In the genomic region with DNA sequence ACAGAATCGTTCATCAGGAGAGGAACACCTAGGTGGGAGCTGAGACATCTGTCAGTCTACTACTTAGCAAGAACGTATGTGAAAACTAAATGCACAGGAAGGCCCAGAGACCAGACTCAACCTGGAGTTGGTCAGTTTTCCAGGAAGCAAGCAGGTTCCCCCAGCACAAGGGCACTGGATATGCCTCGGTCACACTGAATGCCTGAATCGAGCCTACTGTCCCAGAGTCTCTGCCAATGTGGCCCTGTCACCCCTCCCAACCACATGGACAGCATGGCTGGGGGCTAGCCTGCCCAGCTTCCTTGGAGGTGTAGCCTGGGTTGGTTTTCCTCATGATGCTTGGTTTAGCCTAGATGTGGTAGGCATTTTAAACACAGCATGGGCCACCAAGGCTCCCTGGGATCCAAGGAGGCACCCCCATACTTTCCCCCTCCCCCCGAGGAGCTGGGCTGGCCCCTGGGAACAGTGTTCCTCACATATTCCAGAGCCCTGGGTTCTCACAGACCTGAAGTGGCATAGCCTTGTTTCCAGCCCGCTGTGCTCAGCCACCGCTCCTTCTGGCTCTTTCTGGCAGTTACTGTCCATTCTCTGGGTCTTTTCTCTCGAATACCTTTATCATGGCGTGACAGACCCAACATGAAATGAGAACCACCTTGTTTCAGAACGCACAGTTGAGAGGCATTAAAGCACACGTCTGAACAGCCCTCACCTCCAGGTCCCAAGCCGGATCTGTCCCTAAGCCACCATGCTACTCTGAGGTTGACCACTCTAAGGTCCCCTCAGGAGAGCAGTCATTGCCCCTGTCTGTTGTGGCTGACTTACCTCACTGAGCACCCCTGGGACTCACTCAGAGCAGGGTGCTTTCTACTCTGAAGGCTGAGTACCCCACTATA, we compare ENCODE assay signal across 13 mouse cellular contexts. TPM values are rescaled to one million over a fixed set of nuclear protein-coding genes. Genes with fewer than 3 reads are reported as not detected.
DNase-seq lines count a peak whose midpoint lies in the region; ATAC-seq and TF ChIP-seq lines count a peak whose summit lies in the region.
"Had no signal": no experiment of that assay in that cellular context is flagged by ENCODE, and none has a peak within 500 bp of the region (broad histone marks: within the 10 kb centered on the region; RNA-seq: fewer than 3 reads in every experiment).

No protein-coding gene starts in this region.

- H3K9me3 ChIP-seq in heart, embryonic 11.5 days (replicated peaks; ENCODE audit: control insufficient read depth, low read length), result no peaks in the 10 kb centered on the region
- no peaks in the 10 kb centered on the region for H3K9me3 ChIP-seq in lung, embryonic 14.5 days (ENCODE audit: low read depth, low read length)
- no peaks in the 10 kb centered on the region for H3K9me3 ChIP-seq in embryonic facial prominence, embryonic 12.5 days

- DNase-seq in heart, postnatal 25 days (ENCODE audit: low spot score), result no peak
- DNase-seq in lung, embryonic 14.5 days, result no peak
- no peak for DNase-seq in lung, postnatal 14 days
- DNase-seq in adipocyte (ENCODE audit: low spot score), result no peak
- DNase-seq in ovary, postnatal 14 days (ENCODE audit: low spot score), result no peak
- DNase-seq: cerebellum, adult 8-10 months; kidney, adult 18-20 months; thymus, postnatal 4 days had no signal

- no peak overlapping the region for H3K9ac ChIP-seq in heart, embryonic 11.5 days (ENCODE audit: low read depth, low read length)
- H3K9ac ChIP-seq in lung, embryonic 14.5 days, result no peak overlapping the region
- H3K9ac ChIP-seq in embryonic facial prominence, embryonic 12.5 days, result no peak overlapping the region
- H3K9ac ChIP-seq: liver, embryonic 14.5 days had no signal

- 78% methylated on average over 12 of the region's 12 CpGs for WGBS in heart, embryonic 11.5 days (ENCODE audit: insufficient replicate concordance)
- 79% methylated on average over 12 of the region's 12 CpGs for WGBS in lung, embryonic 14.5 days
- WGBS in embryonic facial prominence, embryonic 12.5 days, result 85% methylated on average over 12 of the region's 12 CpGs

- peak overlapping the region; percentile 32; the same call in 1 of the 2 replicates for H3K27ac ChIP-seq in heart, embryonic 11.5 days (ENCODE audit: low read depth, low read length)
- H3K27ac ChIP-seq in lung, embryonic 14.5 days (ENCODE audit: low read depth), result peak overlapping the region; percentile 87
- peak overlapping the region; percentile 42; the same call in 1 of the 2 replicates for H3K27ac ChIP-seq in embryonic facial prominence, embryonic 12.5 days
- H3K27ac ChIP-seq: liver, embryonic 14.5 days had no signal

- TF ChIP-seq POLR2A in myocyte (IDR thresholded peaks at IDR 0.05; ENCODE audit: insufficient read length, low read depth), result peak; percentile 28

- H3K27me3 ChIP-seq in heart, embryonic 11.5 days (ENCODE audit: control insufficient read depth, insufficient read depth, low read length), result no peaks in the 10 kb centered on the region
- no peaks in the 10 kb centered on the region for H3K27me3 ChIP-seq in lung, embryonic 14.5 days (ENCODE audit: insufficient read depth, low read length)
- no peaks in the 10 kb centered on the region for H3K27me3 ChIP-seq in embryonic facial prominence, embryonic 12.5 days
- no peaks in the 10 kb centered on the region for H3K27me3 ChIP-seq in myocyte (ENCODE audit: control insufficient read depth, insufficient read depth, insufficient read length)
- H3K27me3 ChIP-seq: Patski had no signal

- H3ac ChIP-seq in myocyte (ENCODE audit: control insufficient read depth, insufficient read length), result no peak overlapping the region

- TF ChIP-seq CTCF in lung, embryonic 14.5 days (IDR thresholded peaks at IDR 0.05; ENCODE audit: low read depth), result no peak

- peaks cover 5% of the 10 kb centered on the region; the same call in 1 of the 2 replicates for H3K4me1 ChIP-seq in heart, embryonic 11.5 days (ENCODE audit: control insufficient read depth, insufficient read depth, low read length)
- peaks cover 16% of the 10 kb centered on the region for H3K4me1 ChIP-seq in lung, embryonic 14.5 days (ENCODE audit: insufficient read depth)
- no peaks in the 10 kb centered on the region for H3K4me1 ChIP-seq in embryonic facial prominence, embryonic 12.5 days

- H3K4me2 ChIP-seq in heart, embryonic 11.5 days, result no peak overlapping the region
- peak overlapping the region; percentile 10; the same call in 1 of the 2 replicates for H3K4me2 ChIP-seq in lung, embryonic 14.5 days
- H3K4me2 ChIP-seq in embryonic facial prominence, embryonic 12.5 days (replicated peaks), result no peak overlapping the region
- H3K4me2 ChIP-seq in myocyte (ENCODE audit: low read depth), result no peak overlapping the region

- H3K36me3 ChIP-seq in heart, embryonic 11.5 days (ENCODE audit: control insufficient read depth, insufficient read depth, low read length), result peaks cover 33% of the 10 kb centered on the region
- peaks cover 53% of the 10 kb centered on the region for H3K36me3 ChIP-seq in lung, embryonic 14.5 days (ENCODE audit: insufficient read depth)
- peaks cover 40% of the 10 kb centered on the region for H3K36me3 ChIP-seq in embryonic facial prominence, embryonic 12.5 days
- peaks cover 26% of the 10 kb centered on the region for H3K36me3 ChIP-seq in myocyte (ENCODE audit: control insufficient read depth, insufficient read depth)

- no peak for ATAC-seq in heart, embryonic 11.5 days (replicated peaks; ENCODE audit: insufficient number of reproducible peaks, low FRiP score, low TSS enrichment)
- no peak for ATAC-seq in lung, embryonic 14.5 days (ENCODE audit: insufficient read depth)
- ATAC-seq in embryonic facial prominence, embryonic 12.5 days (ENCODE audit: insufficient number of reproducible peaks, insufficient read depth, low FRiP score, low TSS enrichment), result no peak

- no peak overlapping the region for H3K4me3 ChIP-seq in heart, embryonic 11.5 days (ENCODE audit: low read depth, low read length)
- no peak overlapping the region for H3K4me3 ChIP-seq in lung, embryonic 14.5 days (ENCODE audit: low read depth, low read length)
- H3K4me3 ChIP-seq in embryonic facial prominence, embryonic 12.5 days, result no peak overlapping the region
- no peak overlapping the region for H3K4me3 ChIP-seq in myocyte

- H3K79me2 ChIP-seq in myocyte (ENCODE audit: control insufficient read depth, insufficient read depth), result no peaks in the 10 kb centered on the region

- intact Hi-C loops in heart, postnatal 25 days (cut with DNase I), result no loop called here

TF ChIP-seq in myocyte, 11 proteins besides CTCF, POLR2A, EP300 and RAD21:
- no peak for TF ChIP-seq USF1 (IDR thresholded peaks at IDR 0.05; ENCODE audit: low read depth)
- TF ChIP-seq POLR2AphosphoS2 (IDR thresholded peaks at IDR 0.05; ENCODE audit: insufficient read length, low read depth), result peak; percentile 95

RNA-seq across cellular contexts. Expression of gene Sik1, which starts 12.4 kb away (rescaled TPM):
- 21.7 and 24.3 TPM in 2 replicates for polyA plus RNA-seq in heart, embryonic 11.5 days (2014; fragmentation: Nextera tagmentation; extraction: Ambion mirVana)
- 10 to 100 TPM; 18.7 to 29.0 TPM for total RNA-seq in heart, postnatal 25 days (2021)
- 25.0 and 26.2 TPM in 2 replicates for polyA plus RNA-seq in lung, embryonic 14.5 days (2014; fragmentation: Nextera tagmentation; extraction: Ambion mirVana)
- 13.0 and 15.8 TPM in 2 replicates for polyA plus RNA-seq in embryonic facial prominence, embryonic 12.5 days (2016; fragmentation: Nextera tagmentation; extraction: Ambion mirVana)
- polyA plus RNA-seq in myocyte (2012; fragmentation: generic; extraction: Trizol), result 37.1 TPM

Comparison
In these comparisons a context has a peak if more than half of its experiments do, and no peak if none do; other contexts are left out.
1. H3K27ac ChIP-seq: peak in every context shown above with its lines; median percentile 87 in lung, embryonic 14.5 days; 42 in embryonic facial prominence, embryonic 12.5 days; 32 in heart, embryonic 11.5 days.